Mouse (Mus musculus): ENCODE results near the gene Ttc3. TPM values are rescaled to one million over a fixed set of nuclear protein-coding genes. Genes with fewer than 3 reads are reported as not detected.
A peak's percentile ranks its signal among the peaks of the same experiment; 100 is the strongest.

The Ttc3 gene
- polyA plus RNA-seq, 1 experiment from 2014 or later = 68.9 TPM

- Histone ChIP-seq H3K9me3 (ENCODE audit: low read length) (no peaks in the 10 kb centered on the region), H3K4me1 (ENCODE audit: insufficient read depth, low read depth, low read length) (0 out of 2 replicates have a peak, but pooled peaks cover 4% of the 10 kb centered on the region), H3K27me3 (replicated peaks; ENCODE audit: insufficient read depth, low read length) (no peaks in the 10 kb centered on the region), H3K27ac (ENCODE audit: low read length) (peak overlapping the region; percentile 96), H3K4me2 (replicated peaks; ENCODE audit: low read depth, low read length) (peak overlapping the region; percentile 92), H3K36me3 (ENCODE audit: insufficient read depth, low read length) (no peaks in the 10 kb centered on the region), H3K9ac (replicated peaks; ENCODE audit: low read depth) (peak overlapping the region; percentile 85), H3K4me3 (ENCODE audit: low read depth, low read length) (peak overlapping the region; percentile 94)
- TF ChIP-seq EP300 (IDR thresholded peaks at IDR 0.05) (no peak), CTCF (IDR thresholded peaks at IDR 0.05) (no peak)
- no peak for ATAC-seq
- WGBS = under 1% methylated on average over 6 of the region's 6 CpGs
- DNase-seq (ENCODE audit: low spot score) = peak; percentile 67
Observed at GRCm38 (mm10) chr16:94369596-94370172, 734 bp upstream of the Ttc3 start.

GRCm38 (mm10) chr16:94370915-94371300 lies 490 bp downstream of the Ttc3 start:
- under 1% methylated on average over 32 of the region's 43 CpGs for WGBS
- Histone ChIP-seq H3K36me3 (ENCODE audit: insufficient read depth, low read length) (no peaks in the 10 kb centered on the region), H3K9me3 (ENCODE audit: low read length) (no peaks in the 10 kb centered on the region), H3K27ac (ENCODE audit: low read length) (peak overlapping the region; percentile 96), H3K9ac (replicated peaks; ENCODE audit: low read depth) (peak overlapping the region; percentile 85), H3K4me3 (ENCODE audit: low read depth, low read length) (peak overlapping the region; percentile 94), H3K27me3 (replicated peaks; ENCODE audit: insufficient read depth, low read length) (no peaks in the 10 kb centered on the region), H3K4me2 (replicated peaks; ENCODE audit: low read depth, low read length) (peak overlapping the region; percentile 92), H3K4me1 (ENCODE audit: insufficient read depth, low read depth, low read length) (0 out of 2 replicates have a peak, but pooled peaks cover 4% of the 10 kb centered on the region)
- ATAC-seq (peak; percentile 85), DNase-seq (ENCODE audit: low spot score) (peak; percentile 83)
- TF ChIP-seq EP300 (IDR thresholded peaks at IDR 0.05) (no peak), CTCF (IDR thresholded peaks at IDR 0.05) (no peak)

GRCm38 (mm10) chr16:94371301-94371931 lies 998 bp downstream of the Ttc3 start, which contains the start of gene Pigp:
Pigp (minus strand) TSS chr16:94371842.
- DNase-seq (ENCODE audit: low spot score) = peak; percentile 76
- 1% methylated on average over 24 of the region's 43 CpGs for WGBS
- H3K4me1 ChIP-seq (ENCODE audit: insufficient read depth, low read depth, low read length) = 0 out of 2 replicates have a peak, but pooled peaks cover 4% of the 10 kb centered on the region
- H3K27me3 ChIP-seq (replicated peaks; ENCODE audit: insufficient read depth, low read length) = no peaks in the 10 kb centered on the region
- peak within 1 kb of the TSS; percentile 85 for H3K9ac ChIP-seq (replicated peaks; ENCODE audit: low read depth)
- peak; percentile 54 for ATAC-seq
- no peaks in the 10 kb centered on the region for H3K9me3 ChIP-seq (ENCODE audit: low read length)
- no peaks in the 10 kb centered on the region for H3K36me3 ChIP-seq (ENCODE audit: insufficient read depth, low read length)
- H3K27ac ChIP-seq (ENCODE audit: low read length) = peak within 1 kb of the TSS; percentile 96
- TF ChIP-seq CTCF (IDR thresholded peaks at IDR 0.05) (peak; percentile 43), EP300 (IDR thresholded peaks at IDR 0.05) (no peak)
- H3K4me3 ChIP-seq (ENCODE audit: low read depth, low read length) = peak within 1 kb of the TSS; percentile 94
- peak within 1 kb of the TSS; percentile 92 for H3K4me2 ChIP-seq (replicated peaks; ENCODE audit: low read depth, low read length)

- Histone ChIP-seq H3K9ac (replicated peaks; ENCODE audit: low read depth) (no peak overlapping the region), H3K4me2 (replicated peaks; ENCODE audit: low read depth, low read length) (no peak overlapping the region), H3K36me3 (ENCODE audit: insufficient read depth, low read length) (no peaks in the 10 kb centered on the region), H3K27ac (ENCODE audit: low read length) (no peak overlapping the region), H3K4me1 (ENCODE audit: insufficient read depth, low read depth, low read length) (no peaks in the 10 kb centered on the region), H3K4me3 (ENCODE audit: low read depth, low read length) (no peak overlapping the region), H3K9me3 (ENCODE audit: low read length) (no peaks in the 10 kb centered on the region), H3K27me3 (replicated peaks; ENCODE audit: insufficient read depth, low read length) (no peaks in the 10 kb centered on the region)
- 63% methylated on average over 1 of the region's 1 CpGs for WGBS
- no peak for TF ChIP-seq CTCF (IDR thresholded peaks at IDR 0.05)
- TF ChIP-seq EP300 (IDR thresholded peaks at IDR 0.05) = no peak
- no peak for ATAC-seq
- no peak for DNase-seq (ENCODE audit: low spot score)
Observed at GRCm38 (mm10) chr16:94379386-94379785, 9.0 kb downstream of the Ttc3 start.

- TF ChIP-seq CTCF (IDR thresholded peaks at IDR 0.05) = no peak
- no peak for TF ChIP-seq EP300 (IDR thresholded peaks at IDR 0.05)
- ATAC-seq (no peak), DNase-seq (ENCODE audit: low spot score) (no peak)
- Histone ChIP-seq H3K4me3 (ENCODE audit: low read depth, low read length) (no peak overlapping the region), H3K36me3 (ENCODE audit: insufficient read depth, low read length) (no peaks in the 10 kb centered on the region), H3K9me3 (ENCODE audit: low read length) (no peaks in the 10 kb centered on the region), H3K4me1 (ENCODE audit: insufficient read depth, low read depth, low read length) (no peaks in the 10 kb centered on the region), H3K27me3 (replicated peaks; ENCODE audit: insufficient read depth, low read length) (no peaks in the 10 kb centered on the region), H3K27ac (ENCODE audit: low read length) (no peak overlapping the region), H3K9ac (replicated peaks; ENCODE audit: low read depth) (no peak overlapping the region), H3K4me2 (replicated peaks; ENCODE audit: low read depth, low read length) (no peak overlapping the region)
- 97% methylated on average over 3 of the region's 3 CpGs for WGBS
Observed at GRCm38 (mm10) chr16:94383277-94383676, 12.9 kb downstream of the Ttc3 start.

GRCm38 (mm10) chr16:94387690-94388089 lies 17.3 kb downstream of the Ttc3 start:
- WGBS = 88% methylated on average over 7 of the region's 7 CpGs
- ATAC-seq (no peak), DNase-seq (ENCODE audit: low spot score) (no peak)
- H3K4me3 ChIP-seq (ENCODE audit: low read depth, low read length) = no peak overlapping the region
- no peaks in the 10 kb centered on the region for H3K4me1 ChIP-seq (ENCODE audit: insufficient read depth, low read depth, low read length)
- H3K27me3 ChIP-seq (replicated peaks; ENCODE audit: insufficient read depth, low read length) = no peaks in the 10 kb centered on the region
- H3K4me2 ChIP-seq (replicated peaks; ENCODE audit: low read depth, low read length) = no peak overlapping the region
- H3K9me3 ChIP-seq (ENCODE audit: low read length) = no peaks in the 10 kb centered on the region
- H3K36me3 ChIP-seq (ENCODE audit: insufficient read depth, low read length) = no peaks in the 10 kb centered on the region
- H3K9ac ChIP-seq (replicated peaks; ENCODE audit: low read depth) = no peak overlapping the region
- TF ChIP-seq CTCF (IDR thresholded peaks at IDR 0.05) = no peak
- no peak for TF ChIP-seq EP300 (IDR thresholded peaks at IDR 0.05)
- no peak overlapping the region for H3K27ac ChIP-seq (ENCODE audit: low read length)

Data from lung, postnatal 0 days (tissue).